Mouse (Mus musculus) fat pad, adult 2 months (tissue): ENCODE measurements around the gene Prickle4.
"Not testable (repeated sequence)": the region's sequence is repeated elsewhere in the genome, so short reads cannot be mapped to it uniquely, and the experiment has no call there.

Experiments
- DNase-seq: peaks from one replicate; pipeline ENCODE4 v3.0.0-alpha.2; 2011; ENCODE audit warnings: low read depth, low spot score; ENCODE audit errors: extremely low read depth

The Prickle4 gene

GRCm38 (mm10) chr17:47672311-47673111, 22.0 kb downstream of the Prickle4 start:
- DNase-seq = no peak

GRCm38 (mm10) chr17:47671988-47672310, 22.6 kb downstream of the Prickle4 start:
- DNase-seq = no peak

- no peak for DNase-seq
These were observed 25.4 kb downstream of the Prickle4 start for GRCm38 (mm10) chr17:47669166-47669565.

GRCm38 (mm10) chr17:47664474-47664873, 30.1 kb downstream of the Prickle4 start:
- DNase-seq = no peak

- DNase-seq = no peak
These were observed 31.4 kb downstream of the Prickle4 start for GRCm38 (mm10) chr17:47663009-47663713.

GRCm38 (mm10) chr17:47658741-47659243, 35.7 kb downstream of the Prickle4 start:
- no peak for DNase-seq

GRCm38 (mm10) chr17:47657901-47658300, 36.6 kb downstream of the Prickle4 start:
- no peak for DNase-seq

- no peak for DNase-seq
These were observed 38.8 kb downstream of the Prickle4 start for GRCm38 (mm10) chr17:47655697-47656096.

- not testable (repeated sequence) for DNase-seq
These were observed 40.2 kb downstream of the Prickle4 start for GRCm38 (mm10) chr17:47654346-47654745.

- DNase-seq = no peak
These were observed 42.6 kb downstream of the Prickle4 start for GRCm38 (mm10) chr17:47651953-47652352.

GRCm38 (mm10) chr17:47648966-47649365, 45.6 kb downstream of the Prickle4 start:
- DNase-seq = no peak

- no peak for DNase-seq
These were observed 47.9 kb downstream of the Prickle4 start for GRCm38 (mm10) chr17:47646683-47647082.

- no peak for DNase-seq
These were observed 51.5 kb downstream of the Prickle4 start for GRCm38 (mm10) chr17:47642992-47643391.
